Mouse (Mus musculus): ENCODE data around the gene B630019K06Rik.

- TF ChIP-seq USF1 (IDR thresholded peaks at IDR 0.05; ENCODE audit: low read depth, low read length) (no peak), POLR2A (IDR thresholded peaks at IDR 0.05; ENCODE audit: low read depth, low read length) (no peak), CTCF (conservative IDR thresholded peaks at IDR 0.05 in 1 of 2, IDR thresholded peaks at IDR 0.05 in 1 of 2; ENCODE audit: low read depth in 2 of 2, low read length in 2 of 2) (no peak), EP300 (IDR thresholded peaks at IDR 0.05; ENCODE audit: low read length) (no peak), SMC3 (IDR thresholded peaks at IDR 0.05; ENCODE audit: low read depth, low read length) (no peak), NRF1 (IDR thresholded peaks at IDR 0.05; ENCODE audit: low read depth, low read length) (no peak), USF2 (conservative IDR thresholded peaks at IDR 0.05; ENCODE audit: low read depth, low read length) (no peak), ZNF384 (IDR thresholded peaks at IDR 0.05; ENCODE audit: low read depth, low read length) (no peak), NELFE (IDR thresholded peaks at IDR 0.05; ENCODE audit: low read depth, low read length) (no peak), JUND (conservative IDR thresholded peaks at IDR 0.05; ENCODE audit: low read depth, low read length) (no peak), RAD21 (IDR thresholded peaks at IDR 0.05; ENCODE audit: low read depth, low read length) (no peak)
Observed at GRCm38 (mm10) chrX:8893182-8893651, 1.0 kb downstream of the B630019K06Rik start.
